Mouse (Mus musculus) kidney, embryonic 16.5 days (tissue): ENCODE data around the gene Ccdc141. TPM values are rescaled to one million over a fixed set of nuclear protein-coding genes. Genes with fewer than 3 reads are reported as not detected.

Experiments used
- ATAC-seq: fragments of 200-750 bp; cut with Nextera tagmentation; 2 replicates; pipeline ENCODE4 v1.8.0; 2017; ENCODE audit warnings: moderate TSS enrichment; ENCODE audit not compliant: low FRiP score, low TSS enrichment
- H3K27ac ChIP-seq: fragments of 300-500 bp; sonication (generic); 2 replicates; pipeline ENCODE4 v1.5.1; 2014; ENCODE audit warnings: low read length
- H3K27me3 ChIP-seq: fragments of 300-500 bp; sonication (generic); 2 replicates; pipeline ENCODE4 v1.6.1; 2014; ENCODE audit warnings: low read length, control low read depth, mixed read lengths; ENCODE audit not compliant: insufficient read depth
- H3K36me3 ChIP-seq: fragments of 300-500 bp; sonication (generic); 2 replicates; pipeline ENCODE4 v1.6.1; 2014; ENCODE audit warnings: low read length, control low read depth, mixed read lengths; ENCODE audit not compliant: insufficient read depth
- H3K4me1 ChIP-seq: fragments of 300-500 bp; sonication (generic); 2 replicates; pipeline ENCODE4 v1.6.1; 2014; ENCODE audit warnings: low read length, control low read depth, mixed read lengths; ENCODE audit not compliant: insufficient read depth
- H3K4me2 ChIP-seq: fragments of 300-500 bp; sonication (generic); replicated peaks from 2 replicates; pipeline ENCODE4 v1.6.1; 2014; ENCODE audit warnings: low read depth, low read length
- H3K4me3 ChIP-seq: fragments of 300-500 bp; sonication (generic); 2 replicates; pipeline ENCODE4 v1.5.1; 2014; ENCODE audit warnings: mild to moderate bottlenecking, low read length
- H3K9ac ChIP-seq: fragments of 300-500 bp; sonication (generic); replicated peaks from 2 replicates; pipeline ENCODE4 v1.6.1; 2014; ENCODE audit warnings: low read length
- H3K9me3 ChIP-seq: fragments of 300-500 bp; sonication (generic); 2 replicates; pipeline ENCODE4 v1.6.1; 2016; ENCODE audit warnings: low read length, control low read depth
- WGBS: fragments of 180-500 bp; shearing (Covaris S2); extraction: QIAGEN DNeasy Blood & Tissue Kit; methylation state at CpG from one replicate; pipeline ENCODE4 v1.1.7; 2014; 5-methylcytosine and 5-hydroxymethylcytosine counted together
- polyA plus RNA-seq: library from polyadenylated mRNA; unstranded; fragments of >200 nt; fragmentation: Nextera tagmentation; extraction: Ambion mirVana; gene quantifications from 2 replicates; pipeline ENCODE4 v1.2.1, GENCODE M21; 2015

Gene Ccdc141
- polyA plus RNA-seq, 1 experiment from 2014 or later: 10.6 TPM

GRCm38 (mm10) chr2:77061871-77062270 is 108.6 kb downstream of the Ccdc141 start:
- Histone ChIP-seq H3K27me3 (no peaks in the 10 kb centered on the region), H3K27ac (no peak overlapping the region), H3K4me1 (no peaks in the 10 kb centered on the region), H3K36me3 (no peaks in the 10 kb centered on the region), H3K9ac (no peak overlapping the region), H3K9me3 (no peaks in the 10 kb centered on the region), H3K4me2 (no peak overlapping the region), H3K4me3 (no peak overlapping the region)
- WGBS: 57% methylated on average over 3 of the region's 3 CpGs
- ATAC-seq: no peak

DNA sequence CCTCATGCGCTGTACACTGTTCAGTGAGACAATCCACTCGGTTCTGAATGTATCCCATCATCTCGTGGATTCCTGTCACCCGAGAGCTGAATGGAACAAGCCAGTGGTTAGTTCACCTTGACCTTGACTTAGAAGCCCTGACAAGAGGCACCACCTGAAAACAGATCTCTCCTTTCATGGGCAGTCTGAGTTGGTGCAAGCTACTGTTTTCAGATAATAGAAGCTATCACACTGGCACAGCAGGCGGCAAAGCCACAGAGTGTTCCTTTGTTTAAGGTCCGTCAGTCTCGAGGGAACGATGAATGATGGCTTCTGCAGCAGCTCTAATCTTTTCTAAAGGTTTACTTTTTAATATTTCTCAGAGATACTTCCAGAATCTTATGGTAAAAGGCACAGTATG is 110.8 kb downstream of the Ccdc141 start:
- Histone ChIP-seq H3K27me3 (no peaks in the 10 kb centered on the region), H3K9ac (no peak overlapping the region), H3K9me3 (no peaks in the 10 kb centered on the region), H3K4me1 (no peaks in the 10 kb centered on the region), H3K27ac (no peak overlapping the region), H3K36me3 (no peaks in the 10 kb centered on the region), H3K4me3 (no peak overlapping the region), H3K4me2 (no peak overlapping the region)
- 71% methylated on average over 8 of the region's 8 CpGs for WGBS
- no peak for ATAC-seq

GRCm38 (mm10) chr2:77056367-77056766 is 114.1 kb downstream of the Ccdc141 start:
- H3K27ac ChIP-seq: no peak overlapping the region
- no peaks in the 10 kb centered on the region for H3K9me3 ChIP-seq
- no peak overlapping the region for H3K4me3 ChIP-seq
- H3K4me2 ChIP-seq: no peak overlapping the region
- no peaks in the 10 kb centered on the region for H3K27me3 ChIP-seq
- H3K36me3 ChIP-seq: no peaks in the 10 kb centered on the region
- WGBS: 75% methylated on average over 11 of the region's 11 CpGs
- H3K4me1 ChIP-seq: no peaks in the 10 kb centered on the region
- no peak overlapping the region for H3K9ac ChIP-seq
- no peak for ATAC-seq

GRCm38 (mm10) chr2:77042912-77043311 is 127.5 kb downstream of the Ccdc141 start:
- Histone ChIP-seq H3K9me3 (no peaks in the 10 kb centered on the region), H3K4me1 (no peaks in the 10 kb centered on the region), H3K36me3 (no peaks in the 10 kb centered on the region), H3K27ac (no peak overlapping the region), H3K4me2 (no peak overlapping the region), H3K9ac (no peak overlapping the region), H3K4me3 (no peak overlapping the region), H3K27me3 (no peaks in the 10 kb centered on the region)
- no peak for ATAC-seq
- WGBS: 90% methylated on average over 3 of the region's 3 CpGs

- no peak for ATAC-seq
- H3K9ac ChIP-seq: no peak overlapping the region
- no peaks in the 10 kb centered on the region for H3K9me3 ChIP-seq
- no peak overlapping the region for H3K27ac ChIP-seq
- no peaks in the 10 kb centered on the region for H3K27me3 ChIP-seq
- H3K4me1 ChIP-seq: no peaks in the 10 kb centered on the region
- H3K4me3 ChIP-seq: no peak overlapping the region
- WGBS: 92% methylated on average over 3 of the region's 3 CpGs
- no peaks in the 10 kb centered on the region for H3K36me3 ChIP-seq
- no peak overlapping the region for H3K4me2 ChIP-seq
These were observed 130.8 kb downstream of the Ccdc141 start for GRCm38 (mm10) chr2:77039683-77040082.

GRCm38 (mm10) chr2:77039281-77039680 is 131.2 kb downstream of the Ccdc141 start:
- H3K27me3 ChIP-seq: no peaks in the 10 kb centered on the region
- no peak overlapping the region for H3K4me3 ChIP-seq
- H3K9ac ChIP-seq: no peak overlapping the region
- 91% methylated on average over 4 of the region's 4 CpGs for WGBS
- ATAC-seq: no peak
- H3K4me1 ChIP-seq: no peaks in the 10 kb centered on the region
- no peak overlapping the region for H3K4me2 ChIP-seq
- no peaks in the 10 kb centered on the region for H3K36me3 ChIP-seq
- no peaks in the 10 kb centered on the region for H3K9me3 ChIP-seq
- no peak overlapping the region for H3K27ac ChIP-seq

DNA sequence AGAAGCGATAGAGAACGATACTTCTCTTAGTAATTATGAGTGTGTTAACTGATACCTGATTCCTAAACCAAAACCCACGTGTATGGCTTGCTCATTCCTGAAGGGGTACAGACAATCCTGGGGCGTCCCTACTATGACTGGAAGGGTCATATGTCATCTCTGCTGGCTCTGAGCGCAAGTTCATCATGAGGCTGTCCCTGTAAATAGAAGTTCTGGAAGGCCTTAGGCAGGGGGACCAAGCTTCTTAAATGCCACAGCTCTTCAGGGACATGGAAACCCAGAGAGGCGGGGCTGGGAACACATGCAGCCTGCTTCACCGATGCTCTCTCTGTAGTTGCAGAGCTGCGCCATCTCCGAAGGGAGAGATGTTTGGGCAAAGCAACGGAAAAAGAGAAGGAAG is 133.2 kb downstream of the Ccdc141 start:
- H3K36me3 ChIP-seq: no peaks in the 10 kb centered on the region
- no peaks in the 10 kb centered on the region for H3K9me3 ChIP-seq
- H3K27me3 ChIP-seq: no peaks in the 10 kb centered on the region
- no peak overlapping the region for H3K4me3 ChIP-seq
- H3K4me2 ChIP-seq: no peak overlapping the region
- H3K27ac ChIP-seq: no peak overlapping the region
- H3K4me1 ChIP-seq: no peaks in the 10 kb centered on the region
- no peak for ATAC-seq
- no peak overlapping the region for H3K9ac ChIP-seq
- WGBS: 86% methylated on average over 10 of the region's 10 CpGs

GRCm38 (mm10) chr2:77034112-77034511 is 136.3 kb downstream of the Ccdc141 start:
- Histone ChIP-seq H3K4me2 (no peak overlapping the region), H3K4me3 (no peak overlapping the region), H3K27me3 (no peaks in the 10 kb centered on the region), H3K4me1 (no peaks in the 10 kb centered on the region), H3K27ac (no peak overlapping the region), H3K36me3 (no peaks in the 10 kb centered on the region), H3K9me3 (no peaks in the 10 kb centered on the region), H3K9ac (no peak overlapping the region)
- WGBS: 84% methylated on average over 4 of the region's 4 CpGs
- ATAC-seq: no peak

DNA sequence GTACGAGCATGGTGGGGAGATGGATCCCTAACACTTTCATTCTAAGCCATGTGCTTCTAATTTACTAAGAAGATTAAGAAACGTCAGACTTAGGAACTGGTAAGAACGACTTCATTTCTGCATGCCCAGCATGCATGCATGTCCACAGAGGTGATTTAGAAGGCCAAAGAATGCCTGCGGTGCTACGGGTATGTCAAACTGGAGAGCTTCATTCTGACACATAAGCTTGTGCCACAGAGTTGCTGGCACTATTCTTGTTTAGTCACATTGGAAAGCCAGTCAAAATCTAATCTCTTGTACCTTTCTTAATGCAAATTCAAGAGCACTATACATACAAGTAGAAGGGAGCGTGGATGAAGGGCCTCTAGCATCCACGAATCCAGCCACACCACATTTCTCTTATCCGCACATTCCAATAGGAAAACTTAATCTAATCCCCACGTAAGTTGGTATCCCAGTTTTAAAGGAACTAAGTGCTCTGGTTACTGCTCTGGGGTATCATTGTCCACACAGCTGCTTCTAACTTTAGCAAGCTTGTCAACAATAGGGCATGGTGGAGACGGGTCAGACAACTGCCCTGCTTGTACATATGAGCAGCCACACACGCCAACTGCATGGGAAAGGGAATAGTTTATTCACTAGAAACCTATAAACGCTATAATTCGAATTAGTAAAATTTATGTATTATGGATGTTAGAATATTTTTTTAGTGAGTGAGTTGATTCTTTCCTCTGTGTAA is 136.9 kb downstream of the Ccdc141 start:
- no peaks in the 10 kb centered on the region for H3K4me1 ChIP-seq
- H3K4me3 ChIP-seq: no peak overlapping the region
- no peaks in the 10 kb centered on the region for H3K27me3 ChIP-seq
- ATAC-seq: no peak
- WGBS: 85% methylated on average over 13 of the region's 13 CpGs
- H3K27ac ChIP-seq: no peak overlapping the region
- H3K4me2 ChIP-seq: no peak overlapping the region
- no peaks in the 10 kb centered on the region for H3K36me3 ChIP-seq
- no peak overlapping the region for H3K9ac ChIP-seq
- no peaks in the 10 kb centered on the region for H3K9me3 ChIP-seq

- Histone ChIP-seq H3K9ac (no peak overlapping the region), H3K4me2 (no peak overlapping the region), H3K27me3 (no peaks in the 10 kb centered on the region), H3K36me3 (no peaks in the 10 kb centered on the region), H3K9me3 (no peaks in the 10 kb centered on the region), H3K4me1 (no peaks in the 10 kb centered on the region), H3K27ac (no peak overlapping the region), H3K4me3 (no peak overlapping the region)
- no peak for ATAC-seq
- 93% methylated on average over 2 of the region's 2 CpGs for WGBS
These were observed 149.8 kb downstream of the Ccdc141 start for GRCm38 (mm10) chr2:77020649-77021048.
